Mouse (Mus musculus) liver, embryonic 15.5 days (tissue): Measurements from ENCODE around the gene Map2k6. TPM values are rescaled to one million over a fixed set of nuclear protein-coding genes. Genes with fewer than 3 reads are reported as not detected.

ENCODE experiments used
- ATAC-seq: fragments of 200-750 bp; cut with Nextera tagmentation; 2 replicates; pipeline ENCODE4 v1.8.0; 2017; ENCODE audit warnings: moderate number of reproducible peaks, mild to moderate bottlenecking, moderate library complexity; ENCODE audit not compliant: insufficient read depth
- H3K27ac ChIP-seq: fragments of 300-500 bp; sonication (generic); replicated peaks from 2 replicates; pipeline ENCODE4 v1.5.1; 2015; ENCODE audit warnings: mild to moderate bottlenecking, inconsistent platforms
- H3K27me3 ChIP-seq: fragments of 300-500 bp; sonication (generic); 2 replicates; pipeline ENCODE4 v1.6.1; 2015; ENCODE audit warnings: mild to moderate bottlenecking, inconsistent platforms
- H3K36me3 ChIP-seq: fragments of 300-500 bp; sonication (generic); replicated peaks from 2 replicates; pipeline ENCODE4 v1.6.1; 2015; ENCODE audit warnings: moderate library complexity, mild to moderate bottlenecking, inconsistent platforms
- H3K4me1 ChIP-seq: fragments of 300-500 bp; sonication (generic); replicated peaks from 2 replicates; pipeline ENCODE4 v1.6.1; 2015; ENCODE audit warnings: inconsistent platforms
- H3K4me2 ChIP-seq: fragments of 300-500 bp; sonication (generic); 2 replicates; pipeline ENCODE4 v1.6.1; 2015; ENCODE audit warnings: moderate library complexity, mild to moderate bottlenecking, inconsistent platforms
- H3K4me3 ChIP-seq: fragments of 300-500 bp; sonication (generic); replicated peaks from 2 replicates; pipeline ENCODE4 v1.5.1; 2015; ENCODE audit warnings: mild to moderate bottlenecking, inconsistent platforms
- H3K9ac ChIP-seq: fragments of 300-500 bp; sonication (generic); 2 replicates; pipeline ENCODE4 v1.6.1; 2015; ENCODE audit warnings: moderate library complexity, mild to moderate bottlenecking, inconsistent platforms
- H3K9me3 ChIP-seq: fragments of 300-500 bp; sonication (generic); replicated peaks from 2 replicates; pipeline ENCODE4 v1.6.1; 2016; ENCODE audit warnings: inconsistent platforms
- WGBS: fragments of 180-500 bp; shearing (Covaris S2); methylation state at CpG from one replicate; pipeline ENCODE4 v1.1.7; 2015; ENCODE audit warnings: mixed read lengths; ENCODE audit not compliant: insufficient replicate concordance; 5-methylcytosine and 5-hydroxymethylcytosine counted together
- polyA plus RNA-seq: library from polyadenylated mRNA; unstranded; fragments of >200 nt; fragmentation: Nextera tagmentation; extraction: Ambion mirVana; gene quantifications from 2 replicates; pipeline ENCODE4 v1.2.1, GENCODE M21; 2015

Map2k6 gene
- polyA plus RNA-seq, 1 experiment from 2014 or later = 4.9 TPM

DNA sequence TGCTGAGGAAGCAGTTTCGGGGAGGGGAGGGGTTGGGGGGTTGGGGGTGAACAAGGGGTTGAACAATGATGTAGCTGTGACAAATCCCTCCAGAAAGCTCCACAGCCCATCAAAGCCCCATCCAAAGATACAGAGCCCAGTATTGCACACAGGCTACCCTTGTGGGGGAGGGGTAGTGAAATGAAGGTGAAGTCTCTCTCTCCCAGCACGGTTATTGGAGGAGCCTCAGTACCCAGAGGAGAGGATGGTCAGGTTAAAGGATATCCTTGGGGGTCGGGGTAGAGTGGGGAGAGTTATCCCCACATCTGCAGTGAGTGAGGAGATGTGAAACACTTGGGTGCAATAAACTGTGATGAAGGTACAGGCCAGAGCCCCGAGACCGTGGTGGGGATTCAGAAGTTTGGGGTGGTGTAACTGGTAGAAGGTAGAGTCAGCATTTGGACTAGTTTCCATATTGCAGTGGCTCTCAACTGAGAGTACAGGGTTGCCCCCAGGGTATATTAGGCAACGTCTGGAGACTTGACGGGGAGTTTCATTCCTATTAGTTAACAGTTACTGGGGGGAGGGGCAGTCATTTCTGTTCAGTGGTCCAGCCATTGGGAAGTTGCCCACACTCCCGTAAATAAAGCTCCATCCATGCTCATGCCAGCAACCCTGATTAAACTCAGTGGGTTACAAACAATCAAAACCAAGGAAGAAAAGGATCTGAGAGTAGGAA lies 37.1 kb downstream of the Map2k6 start:
- no peak overlapping the region for H3K27ac ChIP-seq
- H3K27me3 ChIP-seq = no peaks in the 10 kb centered on the region
- peaks cover 10% of the 10 kb centered on the region for H3K4me1 ChIP-seq
- 63% methylated on average over 8 of the region's 8 CpGs for WGBS
- no peak overlapping the region for H3K4me2 ChIP-seq
- no peak overlapping the region for H3K4me3 ChIP-seq
- 0 out of 2 replicates have a peak, but pooled peaks cover 3% of the 10 kb centered on the region for H3K36me3 ChIP-seq
- H3K9me3 ChIP-seq = no peaks in the 10 kb centered on the region
- no peak overlapping the region for H3K9ac ChIP-seq
- no peak for ATAC-seq

DNA sequence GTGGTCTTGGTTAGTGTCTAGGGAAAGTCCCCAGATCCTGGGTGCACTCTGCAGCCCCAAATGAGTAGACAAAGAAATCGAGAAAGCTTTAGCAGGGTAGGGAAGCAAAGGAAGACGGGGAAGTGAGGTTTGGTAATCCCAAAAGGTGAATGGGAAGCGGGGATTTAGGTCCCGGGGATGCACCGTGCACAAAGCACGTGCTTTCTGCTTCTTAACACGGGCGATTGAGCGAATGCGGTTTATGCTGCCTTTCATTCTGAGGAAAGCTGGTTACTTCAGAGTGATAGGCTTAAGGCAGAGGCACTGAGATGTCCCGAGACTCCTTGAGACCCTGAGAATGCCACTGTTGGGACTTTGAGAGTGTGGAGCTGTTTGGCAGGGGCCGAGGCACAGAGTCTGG lies 38.1 kb downstream of the Map2k6 start:
- WGBS = 77% methylated on average over 12 of the region's 12 CpGs
- Histone ChIP-seq H3K9me3 (no peaks in the 10 kb centered on the region), H3K4me3 (no peak overlapping the region), H3K27ac (no peak overlapping the region), H3K9ac (no peak overlapping the region), H3K36me3 (0 out of 2 replicates have a peak, but pooled peaks cover 3% of the 10 kb centered on the region), H3K4me2 (no peak overlapping the region), H3K27me3 (no peaks in the 10 kb centered on the region), H3K4me1 (peaks cover 6% of the 10 kb centered on the region)
- no peak for ATAC-seq

DNA sequence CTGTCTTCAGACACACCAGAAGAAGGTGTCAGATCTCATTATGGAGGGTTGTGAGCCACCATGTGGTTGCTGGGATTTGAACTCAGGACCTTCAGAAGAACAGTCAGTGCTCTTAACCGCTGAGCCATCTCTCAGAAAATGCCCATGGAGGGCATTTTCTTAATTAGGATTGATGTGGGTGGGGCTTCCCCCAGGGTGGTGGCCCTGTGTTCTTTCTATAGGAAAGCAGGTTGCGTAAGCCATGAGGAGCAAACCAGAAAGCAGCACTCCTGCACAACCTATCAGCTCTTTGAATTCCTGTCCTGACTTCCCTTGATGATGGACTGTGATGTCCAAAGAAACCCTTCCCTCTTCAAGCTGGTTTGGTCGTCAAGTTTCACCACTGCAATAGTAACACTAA lies 39.2 kb downstream of the Map2k6 start:
- no peak for ATAC-seq
- no peaks in the 10 kb centered on the region for H3K27me3 ChIP-seq
- H3K36me3 ChIP-seq = 0 out of 2 replicates have a peak, but pooled peaks cover 3% of the 10 kb centered on the region
- H3K4me1 ChIP-seq = peaks cover 6% of the 10 kb centered on the region
- no peak overlapping the region for H3K4me2 ChIP-seq
- no peaks in the 10 kb centered on the region for H3K9me3 ChIP-seq
- WGBS = 81% methylated on average over 3 of the region's 3 CpGs
- H3K9ac ChIP-seq = no peak overlapping the region
- H3K4me3 ChIP-seq = no peak overlapping the region
- no peak overlapping the region for H3K27ac ChIP-seq

DNA sequence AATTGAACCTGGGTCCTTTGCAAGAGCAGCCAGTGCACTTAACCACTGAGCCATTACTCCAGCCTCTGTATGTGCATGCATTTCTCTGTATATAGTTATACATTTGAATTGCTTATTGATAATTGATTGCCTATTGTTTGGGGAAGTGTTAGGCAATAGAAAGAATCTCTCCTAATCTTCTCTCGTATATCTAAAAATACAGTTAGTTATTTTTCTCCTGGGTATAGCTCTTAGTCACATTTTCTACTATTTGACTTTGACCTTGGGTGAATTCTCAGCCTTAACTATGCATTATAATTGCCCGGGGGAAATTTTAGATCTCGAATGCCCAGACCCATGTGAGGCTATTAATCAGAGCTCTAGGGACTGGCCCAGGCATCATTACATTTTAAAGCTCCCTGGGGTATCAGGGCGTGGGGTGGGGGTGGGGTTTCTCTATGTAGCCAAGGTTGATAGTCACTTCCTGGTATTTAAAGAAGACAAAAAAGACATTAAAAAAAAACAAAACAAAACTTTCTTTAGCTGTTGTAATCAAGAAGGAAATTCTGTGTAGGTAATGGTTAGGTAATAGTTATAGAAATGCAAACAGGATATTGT lies 39.9 kb downstream of the Map2k6 start:
- Histone ChIP-seq H3K4me2 (no peak overlapping the region), H3K9me3 (no peaks in the 10 kb centered on the region), H3K4me3 (no peak overlapping the region), H3K27me3 (no peaks in the 10 kb centered on the region), H3K27ac (no peak overlapping the region), H3K9ac (no peak overlapping the region), H3K4me1 (peaks cover 8% of the 10 kb centered on the region), H3K36me3 (0 out of 2 replicates have a peak, but pooled peaks cover 3% of the 10 kb centered on the region)
- no peak for ATAC-seq
- 45% methylated on average over 4 of the region's 4 CpGs for WGBS

DNA sequence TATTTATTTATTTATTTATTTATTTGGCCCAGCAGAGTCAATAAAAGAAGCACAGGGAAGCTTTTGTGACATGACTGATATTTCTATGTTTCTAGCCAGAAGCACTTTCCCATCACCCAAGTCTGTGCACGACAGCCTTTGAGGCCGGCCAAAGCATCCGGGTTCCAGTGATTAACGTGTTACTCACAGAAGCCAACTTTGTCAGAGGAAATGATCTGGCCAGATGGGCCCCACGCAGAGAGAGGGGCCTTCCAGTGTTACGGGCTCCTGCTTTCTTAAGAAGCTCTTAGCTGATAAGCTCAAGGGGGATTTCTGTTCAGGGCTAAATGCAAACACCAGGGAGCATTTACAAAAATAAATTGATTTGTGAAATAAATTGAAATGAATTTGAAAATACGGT lies 40.4 kb downstream of the Map2k6 start:
- no peak for ATAC-seq
- no peak overlapping the region for H3K27ac ChIP-seq

DNA sequence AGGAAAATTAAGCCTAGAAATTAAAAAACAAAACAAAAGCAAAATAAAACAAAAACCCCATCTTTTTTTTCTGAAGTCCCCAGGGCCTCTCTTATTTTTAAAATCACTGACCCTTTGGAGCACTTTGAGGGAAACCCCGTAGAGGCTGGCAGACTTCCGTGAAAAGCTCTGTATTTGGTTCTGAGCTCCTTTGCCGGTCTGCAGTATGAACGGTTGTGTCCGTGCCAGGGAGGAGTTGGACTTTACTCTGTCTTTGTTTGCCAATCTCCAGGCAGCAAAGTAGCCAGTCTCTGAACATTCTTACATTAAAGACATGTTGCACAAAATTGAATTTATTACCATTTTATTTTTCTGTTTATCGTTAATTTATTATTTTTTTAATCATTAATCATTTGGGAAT lies 45.7 kb downstream of the Map2k6 start:
- no peaks in the 10 kb centered on the region for H3K36me3 ChIP-seq
- peaks cover 26% of the 10 kb centered on the region for H3K4me1 ChIP-seq
- WGBS = 71% methylated on average over 6 of the region's 6 CpGs
- no peak overlapping the region for H3K27ac ChIP-seq
- H3K9me3 ChIP-seq = no peaks in the 10 kb centered on the region
- H3K9ac ChIP-seq = no peak overlapping the region
- no peak overlapping the region for H3K4me2 ChIP-seq
- no peak overlapping the region for H3K4me3 ChIP-seq
- H3K27me3 ChIP-seq = no peaks in the 10 kb centered on the region
- no peak for ATAC-seq

More for the DNA sequence above, 40.4 kb downstream of the Map2k6 start:
- Histone ChIP-seq H3K9ac (no peak overlapping the region), H3K36me3 (0 out of 2 replicates have a peak, but pooled peaks cover 3% of the 10 kb centered on the region), H3K9me3 (no peaks in the 10 kb centered on the region), H3K4me1 (peaks cover 10% of the 10 kb centered on the region), H3K4me2 (no peak overlapping the region), H3K4me3 (no peak overlapping the region), H3K27me3 (no peaks in the 10 kb centered on the region)
- WGBS = 16% methylated on average over 7 of the region's 7 CpGs

DNA sequence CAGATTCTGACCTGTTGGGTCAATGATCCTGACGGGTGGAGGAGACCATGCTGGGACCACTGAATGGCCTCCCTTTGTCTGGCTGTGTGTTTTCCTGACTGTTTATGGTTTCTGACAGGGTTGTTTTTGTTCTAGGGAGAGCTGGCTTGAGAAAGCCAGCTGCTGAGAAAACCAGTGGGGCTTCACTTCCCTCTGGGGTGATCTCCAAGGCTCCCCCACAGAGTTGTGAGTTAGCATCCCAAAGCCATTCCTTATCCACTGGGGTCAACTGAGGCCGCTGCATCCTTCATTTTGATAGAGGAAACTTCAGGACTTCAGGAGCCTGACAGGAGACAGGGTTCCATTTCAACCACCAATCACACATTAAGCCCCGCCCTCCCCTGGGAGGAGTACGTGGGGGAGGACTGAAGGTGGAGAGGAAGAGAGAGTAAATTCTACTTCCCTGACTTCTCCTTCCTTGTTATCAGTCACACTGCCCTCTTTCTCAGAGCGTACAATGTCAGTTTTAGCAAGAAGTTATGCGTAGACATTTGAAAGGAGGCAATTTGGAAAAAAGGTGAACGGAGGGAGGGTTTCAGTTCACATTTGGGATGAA lies 49.3 kb downstream of the Map2k6 start:
- Histone ChIP-seq H3K4me2 (peak overlapping the region; percentile 78), H3K9me3 (no peaks in the 10 kb centered on the region), H3K4me1 (peaks cover 52% of the 10 kb centered on the region), H3K36me3 (no peaks in the 10 kb centered on the region), H3K27me3 (no peaks in the 10 kb centered on the region), H3K27ac (peak overlapping the region; percentile 77), H3K4me3 (peak overlapping the region; percentile 50), H3K9ac (peak overlapping the region; percentile 44)
- 7% methylated on average over 7 of the region's 7 CpGs for WGBS
- ATAC-seq = peak; percentile 85

DNA sequence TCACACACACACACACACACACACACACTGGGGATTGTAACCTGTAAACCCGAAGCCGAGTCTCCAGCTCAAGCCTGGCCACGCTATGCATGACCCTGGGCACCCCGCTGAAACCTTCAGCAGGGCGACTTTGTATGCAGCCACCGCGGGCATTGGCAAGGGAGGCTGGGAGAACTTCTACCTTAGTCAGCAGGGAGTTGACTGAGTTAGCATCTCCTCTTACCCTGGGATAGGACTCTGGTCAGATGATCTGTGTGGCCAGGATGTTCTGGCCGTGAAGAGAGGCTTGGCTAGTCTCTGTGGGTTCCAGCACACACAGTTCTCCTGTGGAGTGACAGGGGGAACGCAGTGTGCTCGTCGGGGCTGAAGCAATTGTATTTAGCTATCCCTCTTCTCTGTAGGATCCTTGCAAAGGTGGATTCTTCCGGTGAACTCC lies 49.8 kb downstream of the Map2k6 start:
- 8% methylated on average over 12 of the region's 12 CpGs for WGBS
- Histone ChIP-seq H3K4me3 (peak overlapping the region; percentile 50), H3K36me3 (no peaks in the 10 kb centered on the region), H3K9ac (peak overlapping the region; percentile 44), H3K4me2 (peak overlapping the region; percentile 78), H3K27me3 (no peaks in the 10 kb centered on the region), H3K9me3 (no peaks in the 10 kb centered on the region), H3K27ac (peak overlapping the region; percentile 77), H3K4me1 (peaks cover 51% of the 10 kb centered on the region)
- peak; percentile 72 for ATAC-seq

DNA sequence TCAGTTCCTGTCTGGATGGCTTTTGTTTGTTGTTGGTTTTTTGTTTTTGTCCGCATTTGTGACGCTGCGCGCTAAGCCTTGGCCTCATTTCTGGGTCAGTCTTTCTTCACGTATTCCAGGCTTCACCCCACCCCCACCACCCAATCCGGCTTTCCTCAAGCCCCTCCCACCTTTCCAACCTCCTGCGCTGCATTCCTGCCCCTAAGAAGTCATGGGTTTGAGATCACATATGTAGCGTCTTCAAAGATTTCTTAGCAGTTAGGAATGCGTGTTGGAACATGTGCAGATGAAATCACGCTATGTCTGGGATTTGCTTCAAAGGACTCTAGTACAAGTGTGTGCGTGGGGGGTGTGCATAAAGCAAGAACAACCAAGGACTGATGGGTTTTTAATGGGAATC lies 50.3 kb downstream of the Map2k6 start:
- WGBS = 50% methylated on average over 11 of the region's 11 CpGs
- ATAC-seq = no peak
- Histone ChIP-seq H3K4me2 (peak overlapping the region; percentile 78), H3K4me3 (peak overlapping the region; percentile 50; the same call in 1 of the 2 replicates), H3K9ac (0 out of 2 replicates have a peak overlapping the region, but pooled peaks have one; percentile 44), H3K9me3 (no peaks in the 10 kb centered on the region), H3K36me3 (no peaks in the 10 kb centered on the region), H3K27ac (peak overlapping the region; percentile 77), H3K4me1 (peaks cover 48% of the 10 kb centered on the region), H3K27me3 (no peaks in the 10 kb centered on the region)

DNA sequence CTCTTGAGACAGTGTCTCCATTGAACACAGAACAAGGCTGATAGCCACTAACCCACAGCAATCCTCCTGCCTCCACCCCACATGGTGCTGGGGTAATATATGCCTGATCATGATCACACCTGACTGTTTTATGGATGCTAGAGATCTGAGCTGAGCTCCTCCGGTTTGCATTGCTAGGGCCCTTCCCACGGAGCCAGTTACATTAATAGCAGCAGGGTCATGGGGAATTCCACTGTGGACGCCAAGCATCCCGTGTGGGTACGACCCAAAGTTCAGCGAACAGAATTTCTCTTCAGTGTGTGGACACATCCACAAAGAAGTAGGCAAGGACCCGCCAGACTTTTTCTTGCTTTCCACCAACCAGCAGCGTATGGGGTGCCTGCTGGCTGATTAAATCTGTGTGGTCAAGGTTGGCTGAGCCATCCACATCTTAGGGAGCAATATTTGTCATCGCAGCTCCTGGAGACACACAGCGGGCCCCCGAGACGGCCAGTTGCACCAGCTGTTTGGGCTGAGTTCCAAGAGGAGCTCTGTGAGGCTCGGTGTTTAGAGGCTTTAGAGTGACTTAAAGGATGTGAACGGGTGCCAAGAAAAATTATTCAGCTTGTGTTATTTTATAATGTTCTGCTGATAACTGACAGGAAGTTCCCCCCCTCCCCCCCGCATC lies 51.3 kb downstream of the Map2k6 start:
- Histone ChIP-seq H3K4me2 (no peak overlapping the region), H3K9ac (no peak overlapping the region), H3K4me1 (peaks cover 48% of the 10 kb centered on the region), H3K9me3 (no peaks in the 10 kb centered on the region), H3K4me3 (no peak overlapping the region), H3K27ac (no peak overlapping the region), H3K27me3 (no peaks in the 10 kb centered on the region), H3K36me3 (no peaks in the 10 kb centered on the region)
- ATAC-seq = no peak
- WGBS = 51% methylated on average over 15 of the region's 15 CpGs

DNA sequence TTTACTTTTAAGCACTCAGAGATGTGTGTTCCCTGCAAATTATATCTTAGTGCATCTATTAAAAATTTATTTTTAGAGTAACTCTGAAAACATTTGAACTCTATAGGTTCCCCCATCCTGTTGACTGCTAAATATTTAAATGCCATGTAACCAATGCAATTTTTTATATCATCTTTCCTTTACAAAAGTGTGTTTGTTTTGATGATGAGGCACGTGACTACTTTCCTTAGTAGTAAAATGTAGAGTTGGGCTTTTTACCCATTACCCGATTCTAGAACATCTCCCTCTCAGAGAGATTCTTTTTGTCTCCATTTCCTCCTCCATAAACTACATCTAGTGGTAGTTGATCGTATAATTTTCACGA lies 51.8 kb downstream of the Map2k6 start:
- H3K36me3 ChIP-seq = no peaks in the 10 kb centered on the region
- WGBS = 77% methylated on average over 4 of the region's 4 CpGs

More for the DNA sequence above, 51.8 kb downstream of the Map2k6 start:
- no peak overlapping the region for H3K4me3 ChIP-seq
- H3K9me3 ChIP-seq = no peaks in the 10 kb centered on the region
- ATAC-seq = no peak
- H3K9ac ChIP-seq = no peak overlapping the region
- H3K27me3 ChIP-seq = no peaks in the 10 kb centered on the region
- H3K27ac ChIP-seq = no peak overlapping the region
- no peak overlapping the region for H3K4me2 ChIP-seq
- peaks cover 53% of the 10 kb centered on the region for H3K4me1 ChIP-seq
